Mouse (Mus musculus): ENCODE measurements around the gene Pcf11. TPM values are rescaled to one million over a fixed set of nuclear protein-coding genes. Genes with fewer than 3 reads are reported as not detected.

Gene Pcf11
- total and polyA plus RNA-seq, 2 experiments from 2014 or later: 14.4 to 35.2 TPM

DNA sequence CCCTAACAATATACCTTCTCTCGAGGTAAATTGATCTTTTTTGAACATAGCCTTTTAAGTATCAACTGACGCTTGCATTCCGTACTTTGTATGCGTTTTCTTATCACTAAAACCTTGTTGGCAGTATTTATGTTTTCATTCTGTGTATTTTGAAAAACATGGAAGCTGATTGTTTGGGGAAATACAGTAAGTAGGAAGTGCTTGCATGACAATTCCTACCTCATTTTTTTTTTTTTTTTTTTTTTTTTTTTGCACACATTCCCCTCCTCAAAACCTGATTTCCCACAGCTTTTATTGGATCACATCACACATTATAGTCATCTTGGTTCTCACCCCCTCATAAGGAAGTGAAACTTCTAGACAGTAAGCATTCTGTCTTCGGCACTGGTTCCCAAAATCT, 31.7 kb downstream of the Pcf11 start:
- no peak for TF ChIP-seq CTCF (IDR thresholded peaks at IDR 0.05; ENCODE audit: low read depth)
- Histone ChIP-seq H3K4me1 (ENCODE audit: insufficient read depth, low read length) (peaks cover 3% of the 10 kb centered on the region; the same call in 1 of the 2 replicates), H3K36me3 (ENCODE audit: insufficient read depth, low read length) (peaks cover 6% of the 10 kb centered on the region; the same call in 1 of the 2 replicates), H3K9me3 (ENCODE audit: low read length) (no peaks in the 10 kb centered on the region), H3K27me3 (ENCODE audit: insufficient read depth, low read length) (no peaks in the 10 kb centered on the region), H3K4me2 (ENCODE audit: low read depth, low read length) (peak overlapping the region; percentile 98), H3K27ac (no peak overlapping the region), H3K4me3 (ENCODE audit: low read length) (peak overlapping the region; percentile 88), H3K9ac (replicated peaks; ENCODE audit: low read length) (peak overlapping the region; percentile 80)
- DNase-seq (ENCODE audit: low spot score) (no peak), ATAC-seq (no peak)
- WGBS: 92% methylated on average over 5 of the region's 5 CpGs

DNA sequence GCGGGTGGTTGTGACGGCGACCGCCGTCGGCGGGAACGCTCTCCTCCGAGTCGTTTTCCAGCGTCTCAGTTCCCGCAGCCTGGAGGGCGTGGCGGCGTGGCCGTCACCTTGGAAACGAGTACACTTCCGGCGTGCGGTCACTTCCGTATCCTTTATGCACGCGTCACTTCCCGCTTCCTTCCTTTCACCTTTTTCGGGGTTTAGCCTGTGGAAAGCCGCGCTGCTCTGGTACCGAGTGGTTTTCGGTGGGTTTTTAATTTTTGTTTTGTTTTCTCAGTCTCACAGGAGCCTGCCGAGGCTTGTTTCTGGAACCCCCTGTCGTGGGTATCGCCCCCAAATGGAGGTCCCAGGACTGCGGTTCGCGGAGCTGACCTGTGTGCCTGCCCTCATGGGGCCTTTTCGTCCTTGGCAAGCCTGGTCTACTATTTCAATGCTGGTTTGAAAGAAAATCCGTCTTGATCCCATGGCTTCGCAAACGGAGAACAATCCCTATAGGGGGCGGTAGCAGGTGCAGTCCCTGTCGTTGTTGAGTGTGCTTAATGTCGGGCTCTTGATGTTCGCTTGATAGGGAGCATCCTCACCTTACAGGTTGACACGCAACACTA, 32.6 kb downstream of the Pcf11 start, which contains the start of gene Ankrd42:
TSS of gene Ankrd42 (minus strand) at position 122 of the 605 bp plus-strand sequence.
- H3K4me2 ChIP-seq (ENCODE audit: low read depth, low read length): peak within 1 kb of the TSS; percentile 98
- ATAC-seq (peak; percentile 98), DNase-seq (ENCODE audit: low spot score) (peak; percentile 96)
- H3K9ac ChIP-seq (replicated peaks; ENCODE audit: low read length): peak within 1 kb of the TSS; percentile 80
- no peaks in the 10 kb centered on the region for H3K27me3 ChIP-seq (ENCODE audit: insufficient read depth, low read length)
- peaks cover 3% of the 10 kb centered on the region; the same call in 1 of the 2 replicates for H3K4me1 ChIP-seq (ENCODE audit: insufficient read depth, low read length)
- H3K9me3 ChIP-seq (ENCODE audit: low read length): no peaks in the 10 kb centered on the region
- peak; percentile 55 for TF ChIP-seq CTCF (IDR thresholded peaks at IDR 0.05; ENCODE audit: low read depth)
- peaks cover 2% of the 10 kb centered on the region; the same call in 1 of the 2 replicates for H3K36me3 ChIP-seq (ENCODE audit: insufficient read depth, low read length)
- peak within 1 kb of the TSS; percentile 90 for H3K27ac ChIP-seq
- peak within 1 kb of the TSS; percentile 88 for H3K4me3 ChIP-seq (ENCODE audit: low read length)
- WGBS: under 1% methylated on average over 44 of the region's 44 CpGs

DNA sequence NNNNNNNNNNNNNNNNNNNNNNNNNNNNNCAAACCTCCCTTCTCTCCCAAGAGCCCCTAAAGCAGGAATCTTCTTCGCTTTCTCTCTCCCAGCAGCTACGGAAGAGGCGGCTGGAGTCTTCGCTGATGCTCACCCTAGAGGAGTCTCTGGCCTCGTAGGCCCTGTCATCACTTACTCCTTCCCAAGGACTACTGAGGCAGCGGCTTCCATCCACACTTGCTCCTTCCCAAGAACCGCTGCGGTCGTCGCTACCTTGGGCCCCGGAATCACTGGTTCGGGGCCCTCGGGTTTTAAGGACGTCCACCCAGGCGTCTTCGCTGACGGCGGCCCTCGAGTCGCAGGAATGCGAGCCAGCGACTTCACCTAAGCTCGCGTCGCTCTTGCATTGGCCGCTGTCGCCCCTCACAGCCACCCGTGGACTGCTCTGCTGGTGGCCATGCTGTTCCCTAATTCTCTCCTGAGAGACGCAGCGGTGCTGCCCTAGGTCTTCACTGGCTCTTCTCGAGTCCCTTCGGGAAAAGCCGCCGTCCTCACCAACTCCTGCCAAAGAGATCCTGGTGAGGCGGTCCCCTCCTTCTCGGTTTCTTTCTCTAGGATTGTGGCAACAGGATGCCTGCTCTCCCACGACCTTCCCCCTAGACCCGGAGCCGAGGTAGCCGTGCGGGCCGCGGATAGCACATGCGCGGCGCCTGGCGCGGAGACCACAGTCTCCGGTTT, 33.3 kb downstream of the Pcf11 start:
- no peak for TF ChIP-seq CTCF (IDR thresholded peaks at IDR 0.05; ENCODE audit: low read depth)
- peaks cover 3% of the 10 kb centered on the region; the same call in 1 of the 2 replicates for H3K4me1 ChIP-seq (ENCODE audit: insufficient read depth, low read length)
- peak overlapping the region; percentile 98 for H3K4me2 ChIP-seq (ENCODE audit: low read depth, low read length)
- peak overlapping the region; percentile 88 for H3K4me3 ChIP-seq (ENCODE audit: low read length)
- WGBS: under 1% methylated on average over 49 of the region's 49 CpGs
- no peaks in the 10 kb centered on the region; the same call in 1 of the 2 replicates for H3K36me3 ChIP-seq (ENCODE audit: insufficient read depth, low read length)
- H3K27ac ChIP-seq: peak overlapping the region; percentile 90
- no peaks in the 10 kb centered on the region for H3K9me3 ChIP-seq (ENCODE audit: low read length)
- no peaks in the 10 kb centered on the region for H3K27me3 ChIP-seq (ENCODE audit: insufficient read depth, low read length)
- H3K9ac ChIP-seq (replicated peaks; ENCODE audit: low read length): peak overlapping the region; percentile 80
- DNase-seq (ENCODE audit: low spot score) (peak; percentile 23), ATAC-seq (peak; percentile 79)

DNA sequence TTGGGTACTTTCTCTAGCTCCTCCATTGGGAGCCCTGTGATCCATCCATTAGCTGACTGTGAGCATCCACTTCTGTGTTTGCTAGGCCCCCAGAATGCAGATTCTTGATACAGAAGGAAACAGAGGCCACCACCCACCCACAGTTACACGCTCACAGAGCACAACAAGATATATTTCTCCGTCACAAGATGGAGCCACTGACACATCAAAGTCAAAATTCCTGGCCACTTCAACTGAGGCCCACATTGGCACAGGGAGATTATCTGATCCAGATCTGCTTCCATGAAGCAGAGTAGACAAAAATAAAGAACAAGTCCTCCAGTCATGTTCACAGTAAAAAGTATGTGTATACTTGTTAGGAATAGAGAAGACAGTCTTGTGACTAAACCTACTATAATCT, 39.6 kb downstream of the Pcf11 start:
- Histone ChIP-seq H3K4me2 (ENCODE audit: low read depth, low read length) (no peak overlapping the region), H3K4me1 (ENCODE audit: insufficient read depth, low read length) (no peaks in the 10 kb centered on the region), H3K36me3 (ENCODE audit: insufficient read depth, low read length) (no peaks in the 10 kb centered on the region), H3K27me3 (ENCODE audit: insufficient read depth, low read length) (no peaks in the 10 kb centered on the region), H3K27ac (no peak overlapping the region), H3K4me3 (ENCODE audit: low read length) (no peak overlapping the region), H3K9me3 (ENCODE audit: low read length) (no peaks in the 10 kb centered on the region), H3K9ac (replicated peaks; ENCODE audit: low read length) (no peak overlapping the region)
- WGBS: 44% methylated on average over 2 of the region's 2 CpGs
- peak; percentile 67 for DNase-seq (ENCODE audit: low spot score)
- 0 out of 2 replicates have a peak, but pooled peaks have one; percentile 58 for ATAC-seq
- peak; percentile 57 for TF ChIP-seq CTCF (IDR thresholded peaks at IDR 0.05; ENCODE audit: low read depth)

DNA sequence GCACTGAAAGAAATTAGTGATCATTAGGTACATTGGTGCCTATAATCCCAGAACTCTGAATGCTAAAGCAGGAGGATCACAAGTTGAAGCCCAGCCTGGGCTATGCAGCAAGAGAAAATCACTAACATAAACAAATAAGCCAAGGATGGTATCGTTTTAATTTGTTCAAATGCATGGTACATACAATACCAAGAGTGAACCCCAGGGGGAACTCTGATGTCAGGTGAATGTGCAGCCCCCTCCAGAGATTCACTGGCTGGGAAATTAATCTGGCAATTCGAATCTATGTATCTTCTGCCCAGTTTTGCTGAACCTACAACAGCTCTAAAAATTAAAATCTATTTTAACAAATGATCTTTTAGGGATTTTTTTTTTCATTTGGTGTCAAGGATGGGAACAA, 45.2 kb downstream of the Pcf11 start:
- Histone ChIP-seq H3K27ac (no peak overlapping the region), H3K4me3 (ENCODE audit: low read length) (no peak overlapping the region), H3K4me1 (ENCODE audit: insufficient read depth, low read length) (no peaks in the 10 kb centered on the region), H3K4me2 (ENCODE audit: low read depth, low read length) (no peak overlapping the region), H3K9me3 (ENCODE audit: low read length) (no peaks in the 10 kb centered on the region), H3K27me3 (ENCODE audit: insufficient read depth, low read length) (no peaks in the 10 kb centered on the region), H3K36me3 (ENCODE audit: insufficient read depth, low read length) (peaks cover under 1% of the 10 kb centered on the region; the same call in 1 of the 2 replicates), H3K9ac (replicated peaks; ENCODE audit: low read length) (no peak overlapping the region)
- peak; percentile 48 for TF ChIP-seq CTCF (IDR thresholded peaks at IDR 0.05; ENCODE audit: low read depth)
- ATAC-seq (no peak), DNase-seq (ENCODE audit: low spot score) (peak; percentile 27)
- WGBS: 56% methylated on average over 2 of the region's 2 CpGs

DNA sequence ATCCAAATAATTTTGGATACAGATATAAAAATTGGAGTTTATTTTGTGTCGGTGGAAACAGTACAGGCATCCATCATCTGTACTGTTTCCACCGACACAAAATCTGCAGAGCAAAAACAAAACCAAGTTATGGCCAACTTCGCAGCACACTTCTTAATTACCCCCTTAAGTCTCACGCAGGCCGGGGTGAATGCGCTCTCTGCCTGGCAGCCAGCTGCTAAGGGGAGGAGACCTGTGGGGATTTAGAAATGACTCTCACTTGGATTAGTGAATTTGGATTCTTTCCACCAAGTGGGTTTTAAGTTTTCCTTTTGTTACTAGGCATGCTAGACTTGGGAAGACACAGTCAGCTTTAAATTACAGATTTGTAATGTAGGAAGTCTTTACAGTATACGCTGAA, 58.9 kb downstream of the Pcf11 start:
- H3K27ac ChIP-seq: no peak overlapping the region
- H3K4me2 ChIP-seq (ENCODE audit: low read depth, low read length): no peak overlapping the region
- DNase-seq (ENCODE audit: low spot score) (peak; percentile 2), ATAC-seq (no peak)
- H3K9me3 ChIP-seq (ENCODE audit: low read length): no peaks in the 10 kb centered on the region
- H3K27me3 ChIP-seq (ENCODE audit: insufficient read depth, low read length): no peaks in the 10 kb centered on the region
- WGBS: 62% methylated on average over 7 of the region's 7 CpGs
- H3K36me3 ChIP-seq (ENCODE audit: insufficient read depth, low read length): peaks cover 14% of the 10 kb centered on the region; the same call in 1 of the 2 replicates
- no peaks in the 10 kb centered on the region for H3K4me1 ChIP-seq (ENCODE audit: insufficient read depth, low read length)
- H3K4me3 ChIP-seq (ENCODE audit: low read length): no peak overlapping the region
- TF ChIP-seq CTCF (IDR thresholded peaks at IDR 0.05; ENCODE audit: low read depth): no peak
- no peak overlapping the region for H3K9ac ChIP-seq (replicated peaks; ENCODE audit: low read length)

Measured in hindbrain, postnatal 0 days (tissue).